Mouse (Mus musculus) CD4-positive, CD25-positive, alpha-beta regulatory T cell, adult 4 months (primary cell): ENCODE results near the gene Ccdc185. TPM values are rescaled to one million over a fixed set of nuclear protein-coding genes. Genes with fewer than 3 reads are reported as not detected.

Source experiments
- ATAC-seq: one replicate; pipeline ENCODE4 v1.8.0; 2017
- polyA plus RNA-seq, 2 experiments: library from polyadenylated mRNA; unstranded; fragments of 100-300 nt; shearing (Covaris generic); gene quantifications; one replicate each; pipeline ENCODE4 v1.2.1; 2017

Gene Ccdc185
- not detected for polyA plus RNA-seq

GRCm38 (mm10) chr1:182749080-182749479 lies at the start of gene Ccdc185:
TSS of gene Ccdc185 (minus strand) at chr1:182749180.
- ATAC-seq: no peak

- no peak for ATAC-seq
Measured at GRCm38 (mm10) chr1:182797048-182797447, 48.1 kb upstream of the Ccdc185 start.

GRCm38 (mm10) chr1:182794628-182795027 lies 45.6 kb upstream of the Ccdc185 start:
- ATAC-seq: no peak

- ATAC-seq: no peak
Measured at GRCm38 (mm10) chr1:182794221-182794620, 45.2 kb upstream of the Ccdc185 start.

- no peak for ATAC-seq
Measured at GRCm38 (mm10) chr1:182792521-182793071, 43.6 kb upstream of the Ccdc185 start.

GRCm38 (mm10) chr1:182788896-182789295 lies 39.9 kb upstream of the Ccdc185 start:
- ATAC-seq: no peak

- ATAC-seq: no peak
Measured at GRCm38 (mm10) chr1:182787030-182787429, 38.0 kb upstream of the Ccdc185 start.

- no peak for ATAC-seq
Measured at GRCm38 (mm10) chr1:182785504-182785903, 36.5 kb upstream of the Ccdc185 start.

- ATAC-seq: no peak
Measured at GRCm38 (mm10) chr1:182784784-182785183, 35.8 kb upstream of the Ccdc185 start.

- ATAC-seq: no peak
Measured at GRCm38 (mm10) chr1:182783774-182784173, 34.8 kb upstream of the Ccdc185 start.

- ATAC-seq: no peak
Measured at GRCm38 (mm10) chr1:182779024-182779520, 30.1 kb upstream of the Ccdc185 start.

GRCm38 (mm10) chr1:182778225-182778624 lies 29.2 kb upstream of the Ccdc185 start:
- ATAC-seq: no peak

- ATAC-seq: no peak
Measured at GRCm38 (mm10) chr1:182776749-182777410, 27.9 kb upstream of the Ccdc185 start.

GRCm38 (mm10) chr1:182775576-182775975 lies 26.6 kb upstream of the Ccdc185 start:
- ATAC-seq: no peak

GRCm38 (mm10) chr1:182764541-182765281 lies 15.7 kb upstream of the Ccdc185 start:
- ATAC-seq: no peak

GRCm38 (mm10) chr1:182763716-182764461 lies 14.9 kb upstream of the Ccdc185 start, which contains the start of gene Susd4:
TSS of gene Susd4 (plus strand) at chr1:182763860.
- peak; percentile 86 for ATAC-seq

- ATAC-seq: no peak
Measured at GRCm38 (mm10) chr1:182763191-182763715, 14.3 kb upstream of the Ccdc185 start.

- no peak for ATAC-seq
Measured at GRCm38 (mm10) chr1:182758783-182759182, 9.8 kb upstream of the Ccdc185 start.

- ATAC-seq: no peak
Measured at GRCm38 (mm10) chr1:182754865-182755264, 5.9 kb upstream of the Ccdc185 start.

GRCm38 (mm10) chr1:182753694-182754093 lies 4.7 kb upstream of the Ccdc185 start:
- no peak for ATAC-seq

- ATAC-seq: no peak
Measured at GRCm38 (mm10) chr1:182751301-182751700, 2.3 kb upstream of the Ccdc185 start.

GRCm38 (mm10) chr1:182747834-182748233 lies 1.1 kb downstream of the Ccdc185 start:
- ATAC-seq: no peak

GRCm38 (mm10) chr1:182747081-182747480 lies 1.9 kb downstream of the Ccdc185 start:
- ATAC-seq: no peak
